Mouse (Mus musculus): ENCODE measurements around the gene Ror1.
A peak's percentile ranks its signal among the peaks of the same experiment; 100 is the strongest.

Gene Ror1

DNA sequence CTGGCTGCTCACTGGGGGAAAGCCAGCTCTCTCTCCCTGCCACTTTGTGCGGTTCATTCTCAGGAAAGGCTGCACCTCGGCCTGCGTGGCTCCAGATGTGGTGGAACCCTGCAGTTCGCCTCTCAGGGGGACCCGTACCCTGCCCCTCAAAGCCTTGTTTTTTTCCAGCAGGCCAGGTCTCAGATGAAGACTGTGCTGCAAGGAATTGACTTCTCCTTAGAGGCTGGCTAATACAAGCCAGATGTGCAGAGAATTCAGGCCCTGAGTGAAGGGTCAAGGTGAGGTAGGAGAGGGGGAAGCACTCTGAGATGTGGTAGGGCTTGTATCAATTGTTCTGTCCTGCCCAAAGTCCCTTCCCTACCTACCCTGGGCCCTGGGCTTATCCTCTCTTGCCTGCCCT is 108.1 kb downstream of the Ror1 start:
- ATAC-seq (ENCODE audit: insufficient number of reproducible peaks, low FRiP score, low TSS enrichment) = no peak

DNA sequence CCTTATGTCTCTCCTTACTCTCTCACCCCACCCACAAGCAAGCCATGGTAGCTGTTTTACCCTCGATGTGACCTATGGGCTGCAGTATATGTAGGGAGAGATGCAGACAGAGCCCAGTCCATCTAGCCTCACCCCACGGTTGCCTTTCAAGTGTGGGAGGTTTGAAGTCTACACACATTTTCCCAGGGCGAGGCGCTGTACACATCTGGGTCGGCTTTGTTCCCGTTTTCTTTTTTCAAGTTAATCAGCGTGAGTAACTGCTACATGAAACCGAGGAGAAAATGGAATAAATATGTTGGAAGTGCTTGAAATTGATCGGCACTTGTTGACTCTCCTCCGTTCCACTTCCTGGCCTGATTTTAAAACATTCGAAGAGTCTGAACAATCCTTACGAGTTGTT is 108.8 kb downstream of the Ror1 start:
- no peak for ATAC-seq (ENCODE audit: insufficient number of reproducible peaks, low FRiP score, low TSS enrichment)

DNA sequence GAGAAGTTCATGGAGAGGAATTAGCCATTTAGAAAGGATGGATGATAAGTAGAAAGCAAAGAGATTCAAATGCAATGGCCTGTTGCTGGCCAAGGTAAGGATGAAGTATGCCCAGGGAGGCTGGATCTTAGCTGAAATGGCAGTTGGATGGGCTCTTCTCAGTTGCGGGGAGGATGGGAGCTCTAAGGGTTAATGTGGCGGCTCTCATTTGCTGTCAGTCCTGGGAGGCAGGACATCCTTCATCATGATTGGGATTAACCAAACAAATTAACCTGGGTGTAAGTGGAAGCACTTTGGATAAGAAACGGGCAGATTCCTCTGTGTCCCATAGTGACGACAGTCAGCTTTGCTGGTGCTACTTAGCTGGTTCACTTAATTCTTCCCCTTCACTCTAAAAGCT is 112.5 kb downstream of the Ror1 start:
- ATAC-seq (ENCODE audit: insufficient number of reproducible peaks, low FRiP score, low TSS enrichment) = no peak

DNA sequence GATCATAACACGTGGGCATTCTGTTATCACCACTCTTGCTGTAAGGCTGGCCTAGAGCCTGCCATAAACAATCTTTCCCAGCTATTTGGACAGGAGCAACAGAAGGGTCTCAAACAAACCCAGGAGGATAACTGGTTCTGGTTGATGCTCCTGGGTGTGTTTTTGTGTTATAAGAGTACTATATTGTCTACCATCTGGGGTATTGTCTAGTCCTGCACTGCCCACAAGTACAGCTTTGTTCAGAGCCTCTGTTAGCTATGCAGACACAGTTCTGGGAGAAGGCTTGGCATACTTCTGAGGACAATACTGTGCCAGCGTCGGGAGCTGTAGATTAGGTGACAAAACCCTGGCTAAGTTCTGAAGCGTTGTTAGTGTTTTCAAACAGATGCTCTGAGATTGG is 113.5 kb downstream of the Ror1 start:
- ATAC-seq (ENCODE audit: insufficient number of reproducible peaks, low FRiP score, low TSS enrichment) = no peak; the same call in 1 of the 2 replicates

DNA sequence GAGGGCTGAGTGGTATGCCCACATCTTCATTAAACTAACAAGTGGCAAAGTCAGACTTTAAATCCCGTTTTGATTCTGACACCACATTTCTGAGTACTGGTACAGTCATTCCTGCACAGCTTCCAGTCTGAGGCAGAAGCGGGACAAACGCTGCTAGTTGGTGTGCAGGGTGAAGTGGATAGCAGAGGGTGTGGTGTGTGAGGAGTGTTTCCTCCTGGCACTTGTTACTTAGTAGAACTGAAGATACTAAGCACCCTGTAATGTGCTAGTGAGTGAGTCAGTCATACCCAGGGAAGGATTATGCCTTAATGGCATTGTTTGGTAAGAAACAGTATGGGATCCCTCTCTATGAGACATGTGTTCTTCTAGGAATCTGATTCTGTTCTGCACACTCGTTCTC is 115.7 kb downstream of the Ror1 start:
- no peak for ATAC-seq (ENCODE audit: insufficient number of reproducible peaks, low FRiP score, low TSS enrichment)

DNA sequence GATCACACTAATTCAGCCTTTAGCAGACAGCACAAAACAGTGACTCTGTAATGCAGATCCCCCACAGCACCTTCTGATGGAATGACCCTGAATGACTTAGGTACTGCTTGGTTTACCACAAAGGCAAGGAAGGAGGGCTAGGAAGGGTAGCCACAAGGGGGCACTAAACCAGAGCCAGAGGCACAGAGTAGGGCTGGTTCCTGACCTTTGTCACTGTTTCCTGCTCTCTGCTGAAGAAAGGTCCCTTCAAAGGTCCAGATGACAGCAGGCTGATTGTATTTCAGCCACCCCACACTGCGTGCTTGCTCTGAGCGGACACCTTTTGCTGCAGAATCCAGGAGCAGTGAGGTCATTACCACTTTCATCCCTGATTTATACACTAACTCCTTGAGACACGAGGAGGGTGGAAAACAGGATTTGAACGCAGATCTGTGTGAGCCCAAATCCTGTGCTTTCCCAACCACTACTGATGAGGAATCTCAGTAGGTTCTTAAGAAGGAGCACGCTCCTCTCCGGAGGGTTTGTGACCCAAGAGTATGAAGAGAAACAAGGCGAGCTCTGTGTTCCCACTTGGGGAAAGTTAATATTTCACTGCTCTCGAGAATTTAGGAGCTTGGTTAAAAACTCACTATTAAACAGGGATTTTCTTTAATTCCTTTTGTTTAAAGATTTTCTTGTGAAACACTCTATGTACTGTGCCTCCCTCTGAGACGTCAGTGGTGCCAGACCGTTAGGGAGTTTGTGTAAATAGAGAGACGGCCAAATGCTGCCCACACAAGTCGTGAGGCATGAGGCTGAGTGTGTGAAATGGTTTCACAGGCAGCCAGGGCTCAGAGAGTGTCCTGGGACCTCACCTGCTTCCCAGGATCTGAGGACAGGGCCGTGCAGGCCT is 119.0 kb downstream of the Ror1 start:
- ATAC-seq (ENCODE audit: insufficient number of reproducible peaks, low FRiP score, low TSS enrichment) = no peak

DNA sequence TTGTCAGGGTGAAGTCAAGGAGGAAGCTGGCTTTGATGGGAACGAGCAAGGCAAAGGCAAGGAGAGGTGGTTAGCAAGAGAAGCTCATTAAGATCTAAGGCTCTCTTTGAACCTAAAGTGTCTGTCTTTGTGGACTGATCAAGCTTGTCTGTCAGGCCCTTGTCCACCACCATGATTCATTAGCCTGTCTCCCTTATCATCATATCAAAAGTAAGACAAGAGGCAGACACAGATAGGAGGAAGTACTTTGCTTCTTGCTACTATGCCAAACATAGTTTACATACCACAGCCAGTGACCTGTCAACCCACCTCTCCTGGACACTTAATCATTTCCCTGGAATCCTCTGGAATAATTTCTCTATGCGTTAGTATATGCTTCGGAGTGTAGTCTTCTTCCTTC is 121.0 kb downstream of the Ror1 start:
- no peak for ATAC-seq (ENCODE audit: insufficient number of reproducible peaks, low FRiP score, low TSS enrichment)

DNA sequence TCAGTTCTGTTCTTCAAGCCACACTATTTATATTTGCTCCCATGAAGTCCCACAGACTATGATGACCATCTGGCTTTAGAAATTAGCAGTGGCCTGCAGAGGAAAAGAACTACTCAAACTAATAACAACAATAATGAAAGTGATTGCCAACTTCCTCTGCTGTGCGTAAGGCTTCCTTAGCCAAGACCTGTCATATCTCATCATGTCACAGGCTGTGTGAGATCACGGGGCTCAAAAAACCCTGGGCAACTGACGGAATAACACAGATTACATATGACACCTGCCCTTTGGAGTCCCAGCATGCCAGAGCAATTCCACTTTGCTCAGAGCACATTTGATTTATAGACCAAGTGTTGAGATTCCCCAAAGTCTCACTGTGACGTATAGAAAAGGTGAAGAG is 123.4 kb downstream of the Ror1 start:
- peak; percentile 89 for ATAC-seq (ENCODE audit: insufficient number of reproducible peaks, low FRiP score, low TSS enrichment)

DNA sequence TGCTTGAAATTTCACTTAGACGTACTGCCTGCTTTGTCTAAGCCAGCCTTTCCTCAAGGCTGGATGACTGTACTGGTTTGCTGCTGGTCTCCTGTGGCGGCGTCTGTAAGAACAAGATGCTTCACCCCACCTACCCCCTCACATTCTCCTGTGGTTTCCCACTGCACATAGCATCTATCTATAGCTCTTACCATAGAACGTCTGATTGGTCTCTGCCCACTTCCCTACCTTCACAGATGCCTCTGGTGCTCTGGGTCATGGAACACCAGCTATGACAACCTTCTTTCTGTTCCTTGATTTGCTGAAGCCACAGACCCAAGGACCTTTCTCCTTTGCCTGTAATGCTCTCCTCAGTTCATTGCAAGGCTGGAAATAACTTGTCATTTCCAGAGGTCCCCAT is 124.0 kb downstream of the Ror1 start:
- ATAC-seq (ENCODE audit: insufficient number of reproducible peaks, low FRiP score, low TSS enrichment) = no peak

DNA sequence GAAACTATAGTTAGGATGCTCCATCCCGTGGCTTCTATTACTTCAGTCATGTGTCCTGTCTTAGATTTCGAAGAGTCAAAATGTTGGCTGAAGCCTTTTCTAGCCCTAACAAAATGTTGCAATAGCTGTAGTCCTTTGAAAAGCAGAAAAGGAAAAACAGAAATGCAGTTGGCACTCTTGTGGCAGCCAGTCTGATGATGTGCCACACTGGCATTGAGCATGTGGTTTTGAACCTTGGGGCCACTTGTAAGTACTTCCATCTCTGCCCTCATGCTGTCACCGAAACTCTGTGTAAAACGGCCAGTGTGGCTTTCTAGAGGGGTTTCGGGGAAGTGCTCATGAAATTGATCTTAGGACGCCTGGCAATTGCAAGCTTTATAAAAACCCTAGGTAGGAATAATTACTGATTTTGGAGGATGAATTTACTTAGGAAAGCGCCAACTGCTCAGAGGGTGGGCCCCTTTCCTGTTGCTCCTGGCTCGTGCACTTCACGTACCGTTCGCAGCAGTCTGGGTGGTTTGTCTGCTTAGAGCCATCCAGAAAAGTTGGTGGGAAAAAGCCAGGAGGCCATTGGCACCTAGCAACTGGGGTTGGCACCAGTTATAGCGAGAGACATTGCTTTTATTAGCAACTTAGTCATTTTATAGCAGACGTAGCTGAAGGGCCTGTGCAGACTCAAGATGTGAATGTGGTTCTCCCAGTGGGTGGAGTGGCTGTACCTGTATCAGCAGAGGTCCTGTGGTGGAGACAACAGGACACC is 126.6 kb downstream of the Ror1 start:
- ATAC-seq (ENCODE audit: insufficient number of reproducible peaks, low FRiP score, low TSS enrichment) = no peak

DNA sequence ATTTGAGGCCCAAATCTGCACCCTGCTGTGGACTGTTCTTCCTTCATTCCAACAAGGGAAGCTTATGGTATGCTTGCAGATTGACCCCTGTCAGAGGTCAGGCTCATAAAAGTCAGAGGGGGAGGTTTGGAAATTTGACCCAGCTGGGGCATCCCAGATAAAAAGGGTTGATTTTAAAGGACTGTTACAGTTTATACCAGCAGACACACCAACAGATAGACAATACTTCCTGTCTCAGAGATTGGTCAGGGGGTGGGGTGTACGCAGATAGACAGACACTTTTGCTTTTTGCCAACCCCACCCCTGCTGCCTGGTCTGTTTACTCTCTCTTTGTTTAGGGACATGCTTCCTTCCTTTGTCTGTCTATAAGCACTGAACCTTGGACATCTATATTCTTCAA is 127.9 kb downstream of the Ror1 start:
- no peak for ATAC-seq (ENCODE audit: insufficient number of reproducible peaks, low FRiP score, low TSS enrichment)

DNA sequence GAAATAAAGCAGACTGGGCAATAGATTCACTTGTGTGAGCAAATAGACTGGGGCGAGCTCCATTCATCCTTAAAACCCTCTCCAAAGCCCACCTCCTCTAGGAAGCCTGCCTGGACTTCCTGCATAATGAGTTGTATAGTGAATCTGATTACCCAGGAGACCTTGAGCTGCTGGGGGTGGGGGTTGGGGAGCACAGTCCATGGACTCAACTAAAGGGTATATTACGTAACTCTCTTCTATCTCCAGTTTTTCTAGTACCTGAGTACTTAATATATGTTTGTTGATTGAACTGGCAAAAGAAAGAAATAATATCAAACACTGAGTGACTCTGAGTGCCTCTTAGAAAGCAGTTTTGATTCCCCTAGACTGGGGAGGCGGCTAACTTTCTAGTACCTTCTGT is 128.4 kb downstream of the Ror1 start:
- ATAC-seq (ENCODE audit: insufficient number of reproducible peaks, low FRiP score, low TSS enrichment) = no peak

DNA sequence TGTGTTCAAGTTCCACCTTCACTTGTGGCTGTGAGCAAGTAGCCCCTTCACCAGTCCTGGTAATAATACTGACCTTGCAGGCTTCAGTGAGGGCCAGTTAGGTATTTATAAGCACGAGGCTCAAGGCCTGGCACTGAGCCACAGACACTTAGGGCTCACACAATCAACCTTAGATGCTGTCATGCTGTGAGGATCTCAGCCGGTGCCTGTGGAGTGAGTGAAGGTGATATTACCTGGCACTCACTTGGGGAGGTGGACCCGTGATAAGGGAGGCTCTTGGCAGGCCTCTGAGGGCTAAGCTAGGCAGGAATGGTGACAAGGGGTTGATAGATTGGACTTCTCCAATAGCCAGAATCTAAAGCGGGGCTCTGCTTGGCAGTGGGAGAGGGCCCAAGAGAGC is 131.0 kb downstream of the Ror1 start:
- ATAC-seq (ENCODE audit: insufficient number of reproducible peaks, low FRiP score, low TSS enrichment) = no peak

DNA sequence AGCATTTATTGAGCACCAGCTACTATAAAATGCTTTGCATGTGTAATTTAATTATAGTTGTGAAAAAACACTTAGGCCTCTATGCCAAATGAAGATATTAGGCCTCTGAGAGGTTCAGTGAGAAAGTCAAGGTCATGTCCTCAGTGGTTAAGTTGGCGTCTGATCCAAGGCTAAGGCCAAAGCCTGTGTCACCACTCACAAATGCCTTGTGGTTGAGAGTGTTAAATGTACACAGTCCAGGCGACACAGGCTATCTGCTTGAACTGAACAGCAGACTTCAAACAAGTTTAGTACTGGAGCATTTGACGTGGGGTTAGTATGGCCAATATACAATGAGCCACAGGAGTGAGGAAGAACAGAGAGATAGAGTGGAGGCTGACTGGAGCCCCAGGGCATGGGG is 132.5 kb downstream of the Ror1 start:
- ATAC-seq (ENCODE audit: insufficient number of reproducible peaks, low FRiP score, low TSS enrichment) = no peak

DNA sequence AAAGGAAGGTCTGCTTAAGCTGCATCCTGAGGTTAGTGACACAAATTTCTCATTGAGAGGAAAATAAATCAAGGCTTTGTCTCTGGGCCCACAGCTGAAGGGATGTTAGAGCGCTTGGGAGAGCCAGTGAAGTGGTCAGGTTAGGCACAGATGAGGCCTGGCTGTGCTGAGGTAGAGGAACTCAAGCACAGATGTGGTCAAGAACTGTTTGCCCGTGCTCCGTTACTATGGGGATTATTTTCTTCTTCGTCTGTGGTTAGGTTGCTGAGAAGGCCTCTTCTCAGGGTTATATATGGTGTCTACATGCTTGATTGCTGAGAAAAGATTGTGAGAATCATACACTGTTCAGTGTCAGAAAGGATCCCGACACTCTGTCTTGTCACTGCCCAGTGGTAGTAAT is 134.7 kb downstream of the Ror1 start:
- no peak for ATAC-seq (ENCODE audit: insufficient number of reproducible peaks, low FRiP score, low TSS enrichment)

DNA sequence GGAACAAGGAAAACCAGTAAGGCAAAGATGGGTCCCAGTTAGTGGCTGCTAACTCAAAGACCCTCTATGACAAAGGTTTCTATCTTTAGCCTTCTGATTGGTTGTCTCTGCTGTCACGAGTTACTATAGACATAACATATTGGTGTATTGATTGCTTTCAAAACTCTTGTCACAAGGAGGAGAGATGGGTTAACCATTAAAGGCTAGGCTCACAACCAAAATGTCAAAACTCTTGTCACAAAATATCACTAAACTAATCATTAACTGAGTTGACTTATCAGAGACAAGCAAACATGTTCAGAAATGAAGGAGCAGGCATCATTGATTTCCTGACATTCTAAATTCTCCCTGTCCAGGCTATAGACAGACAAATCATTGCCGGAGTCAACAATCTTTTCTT is 135.4 kb downstream of the Ror1 start:
- no peak for ATAC-seq (ENCODE audit: insufficient number of reproducible peaks, low FRiP score, low TSS enrichment)

DNA sequence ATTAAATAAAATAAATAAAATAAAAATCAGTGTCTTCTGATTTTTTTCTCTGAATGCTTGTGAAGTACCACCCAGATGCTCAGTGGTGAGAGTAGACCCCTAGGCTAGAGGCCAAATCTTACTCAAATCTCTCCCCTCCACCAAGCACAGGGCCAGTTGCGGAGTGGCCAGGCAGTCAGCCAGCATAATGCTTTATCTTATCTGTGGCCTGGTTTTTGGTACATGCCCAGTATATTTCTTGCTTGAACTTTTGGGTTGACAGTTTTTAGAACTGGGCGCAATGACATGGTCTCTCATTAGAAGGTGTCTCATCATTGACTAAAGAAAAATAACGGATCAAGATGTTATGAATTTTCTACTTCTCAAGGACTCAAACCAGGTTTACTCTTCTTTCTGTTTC is 136.3 kb downstream of the Ror1 start:
- no peak for ATAC-seq (ENCODE audit: insufficient number of reproducible peaks, low FRiP score, low TSS enrichment)

DNA sequence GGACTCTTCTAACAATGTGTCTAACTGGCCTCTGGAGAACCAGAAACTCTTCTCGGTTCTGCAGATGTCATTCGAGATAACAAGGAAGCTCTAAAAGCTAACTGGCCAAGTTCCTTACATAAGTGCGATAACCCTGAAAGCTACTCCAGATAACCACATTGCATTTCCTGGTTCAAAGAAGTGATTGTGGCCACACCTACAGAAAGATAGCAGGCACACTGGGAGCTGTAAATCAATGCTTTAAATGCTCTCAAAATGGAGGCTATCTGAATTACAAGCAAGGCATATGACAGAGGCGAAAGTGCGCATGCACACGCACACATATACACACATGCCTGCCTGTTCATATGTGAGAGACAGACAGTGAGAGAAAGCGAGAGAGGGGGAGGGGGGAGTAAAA is 136.9 kb downstream of the Ror1 start:
- ATAC-seq (ENCODE audit: insufficient number of reproducible peaks, low FRiP score, low TSS enrichment) = no peak

DNA sequence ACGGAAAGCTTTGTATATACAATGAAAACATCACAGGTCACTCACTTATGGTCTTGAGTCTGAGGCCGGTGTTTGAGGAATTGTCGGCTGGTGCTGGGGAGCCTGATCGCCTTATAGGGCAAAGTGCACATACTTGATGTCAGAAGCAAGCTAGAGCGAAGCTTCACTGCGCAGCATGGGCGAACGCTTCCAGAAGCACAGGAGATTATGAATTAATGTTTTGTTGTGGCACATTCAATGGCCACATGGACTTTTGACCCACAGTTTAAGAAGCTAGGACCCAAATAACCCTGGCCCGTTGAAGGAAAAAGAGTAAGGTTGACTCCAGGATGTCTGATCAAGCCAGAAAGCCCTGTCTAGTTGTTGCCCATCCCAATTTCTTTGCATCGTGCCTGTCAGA is 138.2 kb downstream of the Ror1 start:
- ATAC-seq (ENCODE audit: insufficient number of reproducible peaks, low FRiP score, low TSS enrichment) = no peak

DNA sequence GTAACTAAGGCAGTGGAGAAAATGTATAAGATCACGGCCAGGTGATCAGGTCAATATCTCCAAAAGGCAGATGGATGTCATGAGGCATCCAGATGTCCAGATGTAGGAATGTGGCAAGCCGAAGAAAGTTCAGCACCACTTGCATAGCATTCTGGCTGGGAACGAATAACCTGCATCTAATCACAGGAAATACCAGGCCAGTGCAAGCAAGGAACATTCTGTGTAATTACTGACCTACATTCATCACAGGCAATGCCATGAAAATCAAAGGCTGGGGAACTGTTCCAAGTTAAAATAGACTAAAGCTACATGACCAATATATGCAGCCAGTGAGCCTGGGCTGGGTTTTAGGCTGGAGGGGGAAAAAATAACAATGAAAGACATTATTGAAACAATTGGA is 140.7 kb downstream of the Ror1 start:
- ATAC-seq (ENCODE audit: insufficient number of reproducible peaks, low FRiP score, low TSS enrichment) = peak; percentile 61

DNA sequence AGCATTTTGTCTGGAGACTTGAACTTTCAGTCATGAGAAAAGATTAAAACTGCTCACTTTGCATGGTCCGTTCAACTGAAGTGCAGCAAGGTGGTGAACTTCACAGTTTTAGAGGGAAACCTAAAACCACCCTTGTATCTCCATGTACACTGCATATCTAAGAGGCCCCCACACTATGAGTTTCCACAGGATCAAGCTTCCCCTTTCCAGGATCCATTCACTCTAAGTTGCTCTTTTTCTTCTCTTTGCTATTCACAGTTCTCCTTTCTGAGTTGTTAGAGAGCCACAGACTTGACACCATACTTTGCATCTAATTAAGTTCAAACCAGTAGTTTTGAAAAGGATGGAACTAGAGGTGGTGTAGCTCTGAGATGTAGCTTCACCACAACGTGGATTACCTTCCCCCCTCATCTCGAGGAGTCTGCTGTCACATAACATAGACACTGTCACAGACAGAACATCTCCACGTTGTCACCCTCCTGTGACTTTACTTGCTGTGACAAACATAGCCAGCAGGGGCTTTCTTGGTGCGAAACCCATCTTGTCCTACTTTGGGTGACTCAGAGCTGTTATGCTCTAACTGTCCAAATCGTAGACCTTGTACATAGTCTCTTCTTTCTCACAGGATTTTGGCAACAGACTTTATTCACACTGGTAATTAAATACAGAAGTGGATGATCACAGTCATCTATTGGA is 146.6 kb downstream of the Ror1 start:
- ATAC-seq (ENCODE audit: insufficient number of reproducible peaks, low FRiP score, low TSS enrichment) = no peak

All from cerebellum, adult (tissue).